Mouse (Mus musculus) hindbrain, postnatal 0 days (tissue): ENCODE measurements at regions not wholly inside any gene's neighbourhood (a gene's known extent, or its start where the extent isn't known, plus 50 kb on each side); places are given as distances from the start of the nearest gene placed in this dataset.

Source experiments
- ATAC-seq: fragments of 200-750 bp; cut with Nextera tagmentation; 2 replicates; pipeline ENCODE4 v1.8.0; 2017; ENCODE audit warnings: mild to moderate bottlenecking, moderate TSS enrichment, moderate library complexity
- DNase-seq: peaks from one replicate; pipeline ENCODE4 v3.0.0-alpha.2; 2015; ENCODE audit warnings: low spot score
- H3K27ac ChIP-seq: fragments of 300-500 bp; sonication (generic); 2 replicates; pipeline ENCODE4 v1.5.1; 2014; ENCODE audit warnings: mild to moderate bottlenecking
- H3K27me3 ChIP-seq: fragments of 300-500 bp; sonication (generic); 2 replicates; pipeline ENCODE4 v1.6.1; 2014; ENCODE audit warnings: low read length, mixed read lengths; ENCODE audit not compliant: insufficient read depth
- H3K36me3 ChIP-seq: fragments of 300-500 bp; sonication (generic); 2 replicates; pipeline ENCODE4 v1.6.1; 2014; ENCODE audit warnings: low read length, mixed read lengths; ENCODE audit not compliant: insufficient read depth
- H3K4me1 ChIP-seq: fragments of 300-500 bp; sonication (generic); 2 replicates; pipeline ENCODE4 v1.6.1; 2014; ENCODE audit warnings: antibody characterized with exemption, low read length, mixed read lengths; ENCODE audit not compliant: insufficient read depth
- H3K4me2 ChIP-seq: fragments of 300-500 bp; sonication (generic); 2 replicates; pipeline ENCODE4 v1.6.1; 2014; ENCODE audit warnings: low read depth, mild to moderate bottlenecking, low read length, moderate library complexity, mixed read lengths
- H3K4me3 ChIP-seq: fragments of 300-500 bp; sonication (generic); 2 replicates; pipeline ENCODE4 v1.5.1; 2014; ENCODE audit warnings: low read length
- H3K9ac ChIP-seq: fragments of 300-500 bp; sonication (generic); replicated peaks from 2 replicates; pipeline ENCODE4 v1.6.1; 2014; ENCODE audit warnings: mild to moderate bottlenecking, low read length, moderate library complexity, mixed read lengths
- H3K9me3 ChIP-seq: fragments of 300-500 bp; sonication (generic); 2 replicates; pipeline ENCODE4 v1.6.1; 2016; ENCODE audit warnings: low read length, mixed read lengths
- CTCF ChIP-seq: IDR thresholded peaks from 2 replicates; pipeline ENCODE4 v1.5.1; 2016; ENCODE audit warnings: antibody characterized with exemption, control low read depth, low read depth
- WGBS: fragments of 180-500 bp; shearing (Covaris S2); extraction: QIAGEN DNeasy Blood & Tissue Kit; methylation state at CpG from one replicate; pipeline ENCODE4 v1.1.7; 2014; 5-methylcytosine and 5-hydroxymethylcytosine counted together

DNA sequence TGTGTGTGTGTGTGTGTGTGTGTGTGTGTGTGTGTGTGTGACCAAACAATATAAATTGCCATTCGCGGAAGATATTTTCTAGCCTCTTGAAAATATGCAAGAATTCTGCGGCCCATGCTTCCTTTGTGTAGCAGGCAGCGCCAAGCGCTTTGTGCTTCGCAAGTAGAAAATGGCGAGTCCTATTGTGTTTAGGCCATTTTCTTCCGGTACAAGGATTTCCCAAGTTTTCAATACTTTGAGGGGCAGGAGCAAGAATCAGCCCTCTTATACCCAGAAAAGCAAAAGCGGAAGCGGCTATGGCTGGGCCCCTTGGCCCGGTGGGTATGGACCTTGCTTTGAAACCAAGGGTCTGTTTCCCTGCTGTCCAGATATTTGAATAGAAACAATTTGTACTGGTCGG lies 157.4 kb upstream of the Cypt12 start:
- no peaks in the 10 kb centered on the region for H3K36me3 ChIP-seq
- peaks cover 7% of the 10 kb centered on the region for H3K4me1 ChIP-seq
- peak overlapping the region; percentile 92 for H3K4me2 ChIP-seq
- H3K9ac ChIP-seq = peak overlapping the region; percentile 92
- ATAC-seq = no peak
- DNase-seq = peak; percentile 64
- H3K4me3 ChIP-seq = peak overlapping the region; percentile 64
- peak overlapping the region; percentile 98 for H3K27ac ChIP-seq
- WGBS = 2% methylated on average over 12 of the region's 12 CpGs
- no peaks in the 10 kb centered on the region for H3K9me3 ChIP-seq
- no peaks in the 10 kb centered on the region for H3K27me3 ChIP-seq
- no peak for TF ChIP-seq CTCF

DNA sequence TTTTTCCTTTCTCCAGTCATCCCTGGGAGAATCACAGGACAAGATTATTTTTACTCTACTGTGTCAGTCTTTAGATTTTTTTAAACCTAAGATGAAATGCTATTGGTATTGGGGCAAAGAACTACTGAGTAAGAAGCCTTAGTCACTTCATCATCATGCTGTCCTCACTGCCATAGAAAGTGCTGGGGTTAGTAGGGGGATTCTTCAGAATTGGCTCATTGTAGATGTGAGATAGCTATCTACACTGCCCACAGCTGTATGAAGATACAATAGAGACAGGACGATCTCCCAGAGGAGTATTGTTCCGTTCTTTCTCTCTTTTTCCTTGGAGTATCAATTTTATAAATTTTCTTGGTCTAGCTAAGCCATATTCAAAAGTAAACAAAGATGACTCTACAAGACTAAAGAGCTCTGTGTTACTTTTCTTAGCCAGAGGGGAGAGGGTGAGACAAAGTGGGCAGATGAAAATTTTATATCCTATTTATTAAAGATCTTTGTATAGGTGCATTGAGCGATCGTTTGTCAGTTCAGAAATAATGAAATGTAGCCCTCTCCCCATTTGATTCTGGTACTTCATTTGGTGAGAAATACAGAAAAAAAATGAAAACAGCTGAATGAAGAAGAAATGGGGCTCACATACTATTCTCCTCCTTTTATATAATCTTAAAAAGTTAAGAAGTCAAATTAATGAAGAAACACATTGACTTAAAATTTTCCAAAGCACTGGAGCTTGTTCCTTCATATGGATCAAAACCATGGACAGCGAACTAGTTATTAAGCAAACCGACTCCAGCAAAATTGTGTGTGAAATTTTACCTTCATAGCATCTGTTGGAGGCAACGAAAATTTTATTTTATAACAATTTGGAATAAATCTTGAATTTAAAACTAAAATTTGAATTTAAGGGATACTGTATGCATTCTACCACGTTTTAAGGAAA lies 156.6 kb upstream of the Cypt12 start:
- DNase-seq = no peak
- WGBS = 33% methylated on average over 8 of the region's 8 CpGs

DNA sequence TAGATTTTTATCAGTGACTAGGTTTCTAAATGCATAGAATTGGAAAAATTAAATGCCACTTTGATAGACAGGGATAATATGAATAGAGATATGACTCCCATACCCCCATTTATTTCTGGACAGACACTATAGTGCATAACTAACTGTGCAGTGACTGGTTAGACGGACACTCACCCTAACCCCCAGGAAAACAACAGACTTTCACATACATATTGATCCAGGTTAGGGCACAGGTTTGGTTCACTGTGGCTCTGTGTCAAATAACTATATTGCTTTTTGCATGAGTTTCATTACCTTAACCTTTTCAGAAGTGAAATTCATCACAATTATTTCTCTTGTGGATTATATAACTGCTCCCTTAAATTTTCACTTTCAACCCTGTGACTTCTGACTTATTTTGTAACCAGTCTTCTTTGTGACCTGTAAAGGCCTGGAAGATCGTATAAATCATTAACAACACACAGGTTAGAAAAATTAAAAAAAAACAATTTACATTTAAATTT lies 155.6 kb upstream of the Cypt12 start:
- peak overlapping the region; percentile 64 for H3K4me3 ChIP-seq
- peak overlapping the region; percentile 61 for H3K4me2 ChIP-seq
- peak overlapping the region; percentile 94 for H3K27ac ChIP-seq
- peak overlapping the region; percentile 87 for H3K9ac ChIP-seq
- 30% methylated on average over 2 of the region's 2 CpGs for WGBS
- ATAC-seq (no peak), DNase-seq (no peak)
- H3K4me1 ChIP-seq = no peaks in the 10 kb centered on the region
- no peak for TF ChIP-seq CTCF
- H3K36me3 ChIP-seq = no peaks in the 10 kb centered on the region
- H3K9me3 ChIP-seq = no peaks in the 10 kb centered on the region
- no peaks in the 10 kb centered on the region for H3K27me3 ChIP-seq

More for the DNA sequence above, 156.6 kb upstream of the Cypt12 start:
- TF ChIP-seq CTCF = no peak
- Histone ChIP-seq H3K4me3 (peak overlapping the region; percentile 64), H3K36me3 (no peaks in the 10 kb centered on the region), H3K4me1 (0 out of 2 replicates have a peak, but pooled peaks cover 2% of the 10 kb centered on the region), H3K4me2 (peak overlapping the region; percentile 92), H3K27ac (peak overlapping the region; percentile 98), H3K9me3 (no peaks in the 10 kb centered on the region), H3K9ac (peak overlapping the region; percentile 92), H3K27me3 (no peaks in the 10 kb centered on the region)
- ATAC-seq = no peak

DNA sequence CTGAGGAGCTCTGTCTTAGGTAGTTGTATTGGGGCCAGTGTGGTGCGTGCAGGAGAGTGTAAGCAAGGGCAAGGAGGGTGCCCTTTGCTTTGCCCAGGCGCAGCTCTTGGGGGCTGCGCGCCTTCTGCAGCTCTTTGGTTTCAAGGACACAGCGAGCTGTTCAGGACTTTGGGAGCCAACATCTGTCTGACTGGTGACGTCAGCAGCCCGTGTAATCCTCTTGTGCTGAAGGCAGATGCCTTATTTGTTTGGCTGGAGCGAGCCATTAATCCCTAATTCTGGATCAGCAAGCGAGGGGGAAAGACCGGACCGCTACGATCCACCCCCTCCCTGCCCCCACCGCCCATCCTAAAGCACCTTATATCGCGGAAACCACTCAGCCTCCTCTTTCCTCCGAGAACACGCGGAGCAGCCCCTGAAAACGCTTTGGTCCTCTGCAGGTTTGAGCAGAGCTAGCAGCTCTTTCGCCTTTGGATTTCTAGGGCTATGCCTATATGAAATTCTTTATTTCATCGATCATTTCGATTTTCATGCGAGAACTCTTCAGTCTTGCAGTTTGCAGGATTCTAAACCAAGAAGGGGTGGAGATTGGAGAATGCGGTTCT lies 154.5 kb upstream of the Cypt12 start:
- peak; percentile 91 for DNase-seq
- Histone ChIP-seq H3K9me3 (no peaks in the 10 kb centered on the region), H3K4me1 (no peaks in the 10 kb centered on the region), H3K4me2 (peak overlapping the region; percentile 61), H3K9ac (peak overlapping the region; percentile 87), H3K4me3 (peak overlapping the region; percentile 64), H3K27me3 (no peaks in the 10 kb centered on the region), H3K27ac (peak overlapping the region; percentile 94), H3K36me3 (no peaks in the 10 kb centered on the region)
- ATAC-seq = peak; percentile 71
- TF ChIP-seq CTCF = no peak
- under 1% methylated on average over 24 of the region's 24 CpGs for WGBS

DNA sequence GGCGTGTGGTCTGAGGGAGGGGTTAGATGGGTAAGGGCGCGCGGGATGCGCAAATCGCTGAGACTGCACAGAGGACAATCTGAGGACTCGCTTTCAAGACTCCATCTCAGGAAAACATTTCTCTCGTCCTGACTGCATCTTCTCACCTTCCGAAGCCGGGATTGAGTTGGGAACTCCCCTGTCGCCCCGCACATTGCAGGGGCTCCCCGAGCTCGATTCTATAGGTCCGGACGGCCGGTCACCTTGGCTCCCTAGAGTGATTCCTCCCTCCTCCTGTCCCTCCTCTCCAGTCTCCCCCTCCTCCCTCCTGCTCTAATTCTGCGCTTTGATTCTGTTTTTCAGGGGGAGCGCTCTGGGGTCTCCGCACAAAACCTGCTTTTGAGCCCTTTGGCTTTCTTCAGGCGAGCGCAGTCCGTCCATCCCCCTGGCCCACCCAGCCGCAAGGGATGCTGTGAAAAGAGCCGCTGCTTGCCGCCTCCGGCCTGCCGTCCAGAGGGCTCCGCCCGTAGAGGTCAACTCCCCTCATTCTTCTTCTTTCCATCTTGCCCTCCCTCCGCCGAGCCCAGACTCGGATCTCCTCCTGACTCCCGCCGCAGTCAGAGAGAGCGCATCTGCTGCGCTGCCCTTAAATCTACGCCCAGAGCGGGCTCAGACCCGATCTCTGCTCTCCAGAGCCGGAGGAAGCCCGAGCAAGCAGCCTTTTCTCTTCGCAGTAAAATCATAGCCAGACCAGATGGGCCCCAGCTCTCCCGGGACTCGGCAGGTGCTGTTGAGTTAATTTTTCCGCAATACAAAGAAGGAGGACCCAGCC lies 153.8 kb upstream of the Cypt12 start:
- H3K4me2 ChIP-seq = peak overlapping the region; percentile 61
- no peaks in the 10 kb centered on the region for H3K9me3 ChIP-seq
- H3K4me1 ChIP-seq = no peaks in the 10 kb centered on the region
- no peaks in the 10 kb centered on the region for H3K36me3 ChIP-seq
- H3K27me3 ChIP-seq = no peaks in the 10 kb centered on the region
- no peak for TF ChIP-seq CTCF
- peak overlapping the region; percentile 94 for H3K27ac ChIP-seq
- DNase-seq (peak; percentile 78), ATAC-seq (peak; percentile 64)
- peak overlapping the region; percentile 87 for H3K9ac ChIP-seq
- H3K4me3 ChIP-seq = peak overlapping the region; percentile 64
- 2% methylated on average over 46 of the region's 46 CpGs for WGBS
